Comparison of ENCODE assay signal across 11 mouse cellular contexts in the genomic region with DNA sequence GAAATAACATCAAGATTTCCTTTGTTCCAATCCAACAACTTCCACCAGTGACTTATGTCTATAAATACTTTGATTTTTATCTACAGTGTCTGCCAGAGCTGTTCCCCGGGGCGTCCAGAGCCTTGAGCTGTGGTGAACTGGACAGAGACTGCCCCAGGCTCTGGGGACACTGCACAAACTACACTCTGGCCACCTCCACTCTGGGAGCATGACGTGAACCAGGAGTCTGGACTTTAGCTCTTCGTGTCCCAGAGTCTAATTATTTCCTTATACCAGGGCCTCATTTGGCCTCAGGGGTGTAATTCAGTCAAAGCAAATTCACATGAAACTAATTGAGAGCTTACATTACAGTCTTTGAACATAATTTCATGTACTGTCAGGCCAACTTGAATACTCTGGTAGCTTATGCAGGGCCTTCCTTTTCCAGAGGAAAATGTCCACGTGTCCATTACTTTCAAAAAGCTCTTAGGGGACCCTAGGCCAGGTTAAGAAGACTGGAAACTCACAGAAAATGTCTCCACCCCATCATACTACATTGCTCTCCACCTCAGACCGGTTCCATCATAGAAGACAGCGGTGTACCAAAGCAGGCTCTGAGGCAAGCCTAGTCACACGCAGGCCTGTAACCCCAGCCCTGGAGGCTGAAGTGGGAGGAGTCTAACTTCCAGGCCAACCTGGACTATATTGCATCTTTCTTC. TPM values are rescaled to one million over a fixed set of nuclear protein-coding genes. Genes with fewer than 3 reads are reported as not detected.
A peak's percentile ranks its signal among the peaks of the same experiment; 100 is the strongest.
DNase-seq lines count a peak whose midpoint lies in the region; ATAC-seq and TF ChIP-seq lines count a peak whose summit lies in the region.
"Had no signal": no experiment of that assay in that cellular context is flagged by ENCODE, and none has a peak within 500 bp of the region (broad histone marks: within the 10 kb centered on the region; RNA-seq: fewer than 3 reads in every experiment).

No protein-coding gene starts in this region.

- H3K27ac ChIP-seq in kidney, postnatal 0 days = no peak overlapping the region
- H3K27ac ChIP-seq: hindbrain, embryonic 12.5 days; lung, embryonic 15.5 days had no signal

- H3K9ac ChIP-seq in kidney, postnatal 0 days (ENCODE audit: low read depth, low read length) = no peak overlapping the region
- H3K9ac ChIP-seq: hindbrain, embryonic 12.5 days; lung, embryonic 15.5 days had no signal

- H3K4me2 ChIP-seq in kidney, postnatal 0 days (ENCODE audit: low read length) = no peak overlapping the region
- H3K4me2 ChIP-seq: hindbrain, embryonic 12.5 days; lung, embryonic 15.5 days had no signal

- no peaks in the 10 kb centered on the region for H3K9me3 ChIP-seq in kidney, postnatal 0 days (replicated peaks; ENCODE audit: low read length)
- H3K9me3 ChIP-seq: hindbrain, embryonic 12.5 days; lung, embryonic 15.5 days had no signal

- WGBS in kidney, postnatal 0 days = 40% methylated on average over 8 of the region's 8 CpGs

- no peaks in the 10 kb centered on the region for H3K36me3 ChIP-seq in kidney, postnatal 0 days (ENCODE audit: insufficient read depth, low read length)
- H3K36me3 ChIP-seq: hindbrain, embryonic 12.5 days; lung, embryonic 15.5 days had no signal

- H3K27me3 ChIP-seq in kidney, postnatal 0 days (ENCODE audit: insufficient read depth, low read length) = no peaks in the 10 kb centered on the region
- H3K27me3 ChIP-seq: hindbrain, embryonic 12.5 days had no signal

- H3K4me3 ChIP-seq in kidney, postnatal 0 days (replicated peaks; ENCODE audit: low read depth, low read length) = no peak overlapping the region
- H3K4me3 ChIP-seq: hindbrain, embryonic 12.5 days; lung, embryonic 15.5 days had no signal

- H3K4me1 ChIP-seq in kidney, postnatal 0 days (replicated peaks; ENCODE audit: insufficient read depth, low read length) = no peaks in the 10 kb centered on the region
- H3K4me1 ChIP-seq: hindbrain, embryonic 12.5 days; lung, embryonic 15.5 days had no signal

- no peak for TF ChIP-seq CTCF in kidney, postnatal 0 days (IDR thresholded peaks at IDR 0.05; ENCODE audit: low read depth)

- peak; percentile 84 for ATAC-seq in kidney, postnatal 0 days (replicated peaks; ENCODE audit: low FRiP score, low read depth)
- ATAC-seq: activated CD4-positive, CD25-positive, alpha-beta regulatory T cell, adult 4 months had no signal

- peak; percentile 51 to 69 for DNase-seq in adrenal gland, adult (ENCODE audit: inconsistent age in 2 of 2, low spot score in 1 of 2)
- no peak for DNase-seq in adrenal gland, adult 18-20 months (ENCODE audit: low spot score in 2 of 2)
- peak; percentile 34 for DNase-seq in retina, postnatal 1 day
- DNase-seq in retina, embryonic 14.5 days (ENCODE audit: low spot score) = no peak
- peak; percentile 55 for DNase-seq in kidney, postnatal 0 days (ENCODE audit: low spot score)
- DNase-seq in mesoderm, embryonic 11.5 days (ENCODE audit: low read depth, low spot score) = peak; percentile 20
- DNase-seq in frontal cortex, postnatal 36 days (ENCODE audit: low spot score in 2 of 2) = no peak
- DNase-seq in right cerebral cortex, postnatal 10 days (ENCODE audit: low spot score in 2 of 2) = no peak

RNA-seq across cellular contexts. Expression of gene Slc16a10, which starts 9.9 kb away (rescaled TPM):
- 10 to 100 TPM; 19.8 to 22.9 TPM for total RNA-seq in adrenal gland, adult 18-20 months (2021)
- polyA plus RNA-seq in kidney, postnatal 0 days (2015; fragmentation: Nextera tagmentation; extraction: Ambion mirVana) = 10.0 and 10.1 TPM in 2 replicates

Comparison
In these comparisons a context has a peak if more than half of its experiments do, and no peak if none do; other contexts are left out.
1. DNase-seq: peak in adrenal gland, adult (2 of 2), retina, postnatal 1 day (single experiment), kidney, postnatal 0 days (single experiment) and mesoderm, embryonic 11.5 days (single experiment); none in adrenal gland, adult 18-20 months (0 of 2), retina, embryonic 14.5 days (single experiment), frontal cortex, postnatal 36 days (0 of 2) and right cerebral cortex, postnatal 10 days (0 of 2).